Mouse (Mus musculus): ENCODE measurements around the gene Btbd18.
A peak's percentile ranks its signal among the peaks of the same experiment; 100 is the strongest.

Btbd18 gene

DNA sequence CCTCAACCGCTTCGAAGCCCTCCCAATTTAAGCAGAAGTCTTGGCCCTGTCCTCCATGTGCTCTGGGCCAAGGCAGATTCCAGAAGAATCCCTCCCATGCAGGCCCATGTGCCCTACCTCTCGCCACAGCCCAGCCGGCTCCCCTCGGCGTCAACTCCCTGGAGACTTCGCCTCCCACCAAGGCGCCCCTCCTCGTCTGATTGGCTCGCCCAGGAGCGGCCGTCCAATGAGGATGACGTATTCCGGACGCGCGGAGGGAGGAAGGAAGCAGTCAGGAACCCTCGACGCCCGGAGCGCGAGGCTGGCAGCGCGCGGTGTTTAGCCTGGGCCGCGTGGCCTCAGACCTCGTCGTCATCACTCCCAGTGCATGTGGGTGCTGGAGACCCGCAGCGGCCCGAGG, at the start of gene Btbd18:
Gene Btbd18, plus strand, starts transcription at position 274 of the 400 bp plus-strand sequence.
- no peak for TF ChIP-seq GATA4 (IDR thresholded peaks at IDR 0.05; ENCODE audit: insufficient replicate concordance, low read length)

DNA sequence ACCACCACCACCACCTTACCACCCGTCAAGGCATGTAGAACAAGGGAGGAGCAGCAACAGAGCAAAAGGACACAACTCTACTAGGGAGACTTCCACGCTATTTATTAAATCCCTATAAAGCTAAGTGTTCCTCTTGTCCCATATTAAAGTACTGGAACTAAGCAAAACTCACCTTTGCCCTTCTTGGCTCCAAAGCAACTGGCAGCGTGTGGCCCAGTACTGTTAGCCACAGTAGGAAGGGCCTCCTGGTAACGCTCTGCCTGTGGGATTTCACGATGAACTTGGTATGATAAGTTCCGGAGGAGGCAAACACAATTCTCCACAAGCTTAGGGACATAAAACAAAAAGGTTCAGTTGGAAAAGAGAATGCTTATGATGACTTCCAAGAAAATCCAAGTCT, 46.1 kb upstream of the Btbd18 start:
- no peak for TF ChIP-seq GATA4 (IDR thresholded peaks at IDR 0.05; ENCODE audit: insufficient replicate concordance, low read length)

- TF ChIP-seq GATA4 (IDR thresholded peaks at IDR 0.05; ENCODE audit: insufficient replicate concordance, low read length), result no peak
Observed at GRCm38 (mm10) chr2:84617637-84618515, 41.0 kb upstream of the Btbd18 start.

DNA sequence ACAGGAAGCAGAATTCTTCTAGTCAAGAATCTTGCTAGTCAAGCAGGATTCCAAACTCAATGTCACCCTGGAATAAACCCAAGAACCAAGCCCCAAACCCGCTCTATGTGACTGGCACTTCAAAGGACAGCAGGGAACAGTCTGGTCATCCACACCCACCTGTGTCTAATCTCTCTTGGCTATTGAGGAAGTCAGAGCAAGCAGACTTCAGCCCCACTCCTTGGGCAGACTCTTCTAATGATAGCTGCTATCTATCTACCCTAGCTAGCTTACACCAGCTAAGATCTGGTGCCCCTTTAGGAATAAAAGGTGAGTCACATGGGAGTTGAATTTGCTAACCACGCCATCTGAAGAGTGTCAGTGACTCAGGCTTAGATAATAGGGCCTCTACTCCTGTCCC, 40.0 kb upstream of the Btbd18 start:
- no peak for TF ChIP-seq GATA4 (IDR thresholded peaks at IDR 0.05; ENCODE audit: insufficient replicate concordance, low read length)

DNA sequence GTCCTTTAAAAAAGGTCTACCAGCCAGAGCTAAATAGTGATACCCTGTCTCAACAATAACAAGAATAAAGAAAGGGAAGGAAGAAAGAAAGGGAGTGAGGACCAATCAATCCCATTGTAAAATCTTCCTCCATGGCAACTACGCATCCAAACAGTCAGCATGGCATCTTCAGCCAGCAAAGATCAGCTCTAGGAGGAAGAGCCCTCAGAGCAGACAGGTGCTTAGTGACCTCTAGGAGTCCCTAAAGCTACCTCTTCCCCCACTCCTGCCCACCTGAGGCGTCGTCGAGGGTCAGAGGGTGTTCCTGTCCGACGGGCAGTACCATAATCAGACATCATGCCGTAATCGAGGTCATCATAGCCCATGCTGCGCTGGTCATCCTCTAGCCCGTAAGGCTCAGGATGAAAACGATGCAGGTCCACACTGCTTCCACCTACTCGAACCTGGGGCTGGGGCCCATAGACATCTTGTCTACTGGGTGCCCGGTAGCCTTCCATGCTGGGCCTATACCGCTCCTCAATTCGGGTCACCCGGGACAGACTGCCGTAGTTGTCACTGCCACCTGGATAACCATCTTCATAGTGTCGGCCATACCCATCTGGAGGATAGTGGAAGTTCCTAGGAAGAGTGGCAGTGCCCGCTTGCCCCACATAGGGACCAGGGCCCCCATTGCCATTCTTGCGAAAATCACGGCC, 39.1 kb upstream of the Btbd18 start:
- TF ChIP-seq GATA4 (IDR thresholded peaks at IDR 0.05; ENCODE audit: insufficient replicate concordance, low read length), result no peak

DNA sequence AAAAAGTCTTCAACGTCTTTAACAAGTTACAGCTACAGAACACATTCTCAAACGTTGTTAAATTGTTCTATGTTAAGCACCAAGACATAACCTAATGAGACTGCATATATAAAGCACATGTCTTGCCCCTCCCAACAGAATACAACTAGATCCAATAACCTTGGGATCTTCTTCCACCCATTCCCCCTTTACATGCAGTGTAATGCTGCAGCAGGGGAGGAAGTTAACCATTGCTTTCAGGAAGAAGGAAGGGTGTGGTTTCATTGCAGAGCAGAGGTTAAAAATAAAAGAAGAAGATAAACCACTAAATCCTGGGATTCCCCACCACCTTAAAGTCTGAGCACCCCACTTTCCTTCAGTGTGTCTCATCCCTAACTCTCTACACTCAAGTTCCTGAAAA, 36.2 kb upstream of the Btbd18 start:
- TF ChIP-seq GATA4 (IDR thresholded peaks at IDR 0.05; ENCODE audit: insufficient replicate concordance, low read length), result no peak

- no peak for TF ChIP-seq GATA4 (IDR thresholded peaks at IDR 0.05; ENCODE audit: insufficient replicate concordance, low read length)
Observed at GRCm38 (mm10) chr2:84623428-84624119, 35.3 kb upstream of the Btbd18 start.

DNA sequence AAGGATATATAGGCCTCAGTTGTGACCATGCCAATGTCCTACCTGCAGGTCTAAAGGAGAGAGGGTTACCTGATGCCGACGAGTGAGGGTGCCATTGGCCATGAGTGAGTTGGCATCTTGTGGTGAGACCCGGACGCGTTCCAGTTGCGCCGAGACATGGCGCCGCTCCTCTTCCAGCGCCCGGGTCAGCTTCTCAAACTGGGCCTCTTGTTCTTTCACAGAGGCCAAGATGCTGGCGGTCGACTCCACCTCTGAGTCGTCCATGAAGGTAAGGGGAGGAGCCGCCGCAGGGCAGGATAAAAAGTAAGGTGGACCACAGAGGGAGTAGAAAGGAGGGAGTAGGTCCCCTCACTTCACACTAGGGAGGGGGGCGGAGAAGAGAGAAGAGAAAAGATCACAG, 34.7 kb upstream of the Btbd18 start:
- no peak for TF ChIP-seq GATA4 (IDR thresholded peaks at IDR 0.05; ENCODE audit: insufficient replicate concordance, low read length)

GRCm38 (mm10) chr2:84626366-84626975, 32.4 kb upstream of the Btbd18 start:
- no peak for TF ChIP-seq GATA4 (IDR thresholded peaks at IDR 0.05; ENCODE audit: insufficient replicate concordance, low read length)

GRCm38 (mm10) chr2:84627036-84627435, 31.8 kb upstream of the Btbd18 start:
- TF ChIP-seq GATA4 (IDR thresholded peaks at IDR 0.05; ENCODE audit: insufficient replicate concordance, low read length), result no peak

- no peak for TF ChIP-seq GATA4 (IDR thresholded peaks at IDR 0.05; ENCODE audit: insufficient replicate concordance, low read length)
Observed at GRCm38 (mm10) chr2:84632001-84632400, 26.9 kb upstream of the Btbd18 start.

DNA sequence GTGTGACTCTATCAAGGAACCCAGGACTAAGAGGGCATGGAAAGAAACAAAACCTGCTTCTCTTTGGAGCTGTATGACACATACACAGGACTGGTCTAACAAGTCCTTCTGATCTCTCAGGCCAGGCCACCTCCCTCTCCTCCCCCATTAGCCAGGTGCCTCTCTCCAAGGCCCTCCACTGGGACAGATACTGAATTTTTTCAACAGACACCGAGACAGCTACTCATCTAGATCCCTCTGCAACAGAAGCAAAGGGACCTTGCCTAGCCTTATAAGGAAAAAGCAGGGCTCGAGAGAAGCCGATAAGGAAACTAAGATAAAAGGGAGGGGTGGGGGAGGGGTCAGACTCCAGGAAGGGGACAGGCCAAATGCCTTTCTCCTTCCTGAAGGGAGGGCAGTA, 25.9 kb upstream of the Btbd18 start:
- peak; percentile 68; the same call in 1 of the 2 replicates for TF ChIP-seq GATA4 (IDR thresholded peaks at IDR 0.05; ENCODE audit: insufficient replicate concordance, low read length)

- no peak for TF ChIP-seq GATA4 (IDR thresholded peaks at IDR 0.05; ENCODE audit: insufficient replicate concordance, low read length)
Observed at GRCm38 (mm10) chr2:84634006-84634405, 24.9 kb upstream of the Btbd18 start.

DNA sequence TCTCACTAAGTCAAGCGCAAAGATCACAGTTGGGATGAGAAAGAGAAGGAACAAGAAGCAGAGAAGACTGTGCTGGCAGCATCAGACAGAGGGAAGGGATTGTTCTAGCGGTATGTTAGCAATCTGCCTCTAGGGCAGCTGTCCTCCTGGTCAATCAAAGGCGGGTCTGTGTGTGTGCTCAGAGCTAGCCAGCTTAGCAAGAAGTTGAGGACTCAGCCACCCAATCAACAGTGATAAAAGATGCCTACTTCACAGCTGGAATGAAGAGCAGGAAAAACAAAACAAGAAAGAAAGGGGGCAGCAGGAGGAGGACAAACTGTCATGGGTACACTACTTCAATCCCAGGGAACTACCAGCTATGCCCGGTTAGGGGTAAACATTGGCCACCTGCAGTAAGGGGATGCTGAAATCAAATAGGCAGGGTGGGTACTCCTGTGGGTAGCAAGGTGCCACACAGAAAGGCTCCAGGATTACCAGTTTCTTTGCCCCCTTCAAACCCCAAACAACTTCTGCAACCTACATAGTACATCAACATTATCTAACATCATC, 23.9 kb upstream of the Btbd18 start:
- no peak for TF ChIP-seq GATA4 (IDR thresholded peaks at IDR 0.05; ENCODE audit: insufficient replicate concordance, low read length)

- TF ChIP-seq GATA4 (IDR thresholded peaks at IDR 0.05; ENCODE audit: insufficient replicate concordance, low read length), result peak; percentile 90
Observed at GRCm38 (mm10) chr2:84635611-84636010, 23.3 kb upstream of the Btbd18 start.

Measured in liver, adult (tissue).